Mouse (Mus musculus): ENCODE measurements around the gene Sema3a. TPM values are rescaled to one million over a fixed set of nuclear protein-coding genes. Genes with fewer than 3 reads are reported as not detected.
A peak's percentile ranks its signal among the peaks of the same experiment; 100 is the strongest.
"Not testable (repeated sequence)": the region's sequence is repeated elsewhere in the genome, so short reads cannot be mapped to it uniquely, and the experiment has no call there.

Sema3a gene
- polyA plus RNA-seq, 1 experiment from 2014 or later = 30.8 TPM

DNA sequence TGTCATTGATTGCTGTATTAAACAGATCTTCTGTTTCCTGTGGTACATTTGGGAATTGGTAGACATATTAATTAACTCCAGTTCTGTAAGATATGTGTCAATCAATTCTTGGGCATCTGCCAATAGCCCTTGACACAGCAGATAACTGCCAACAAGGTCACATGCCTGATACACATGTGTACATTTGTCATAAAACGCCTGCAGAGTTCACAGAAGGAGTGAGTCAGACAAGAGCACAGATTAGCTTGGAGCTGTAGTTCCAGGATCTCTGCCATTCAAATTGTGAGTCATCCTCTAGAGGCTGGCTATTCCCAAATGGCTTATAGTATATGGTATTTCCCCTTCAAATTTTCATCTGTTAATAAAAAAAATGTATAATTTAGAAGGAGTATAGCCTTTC, 352.4 kb downstream of the Sema3a start:
- 39% methylated on average over 1 of the region's 1 CpGs for WGBS
- H3K4me3 ChIP-seq (ENCODE audit: low read length) = no peak overlapping the region
- H3K9ac ChIP-seq (ENCODE audit: low read length) = no peak overlapping the region
- peak; percentile 43; the same call in 1 of the 2 replicates for ATAC-seq (ENCODE audit: low read depth)
- H3K4me1 ChIP-seq (replicated peaks; ENCODE audit: control insufficient read depth, insufficient read depth, low read length) = peaks cover 2% of the 10 kb centered on the region; the same call in 1 of the 2 replicates
- no peak overlapping the region for H3K27ac ChIP-seq (ENCODE audit: low read length)
- no peaks in the 10 kb centered on the region for H3K9me3 ChIP-seq (ENCODE audit: control insufficient read depth, low read length)
- H3K4me2 ChIP-seq (ENCODE audit: low read depth, low read length) = no peak overlapping the region
- no peaks in the 10 kb centered on the region; the same call in 1 of the 2 replicates for H3K36me3 ChIP-seq (ENCODE audit: control insufficient read depth, insufficient read depth, low read length)
- H3K27me3 ChIP-seq (ENCODE audit: control insufficient read depth, insufficient read depth, low read depth, low read length) = no peaks in the 10 kb centered on the region

DNA sequence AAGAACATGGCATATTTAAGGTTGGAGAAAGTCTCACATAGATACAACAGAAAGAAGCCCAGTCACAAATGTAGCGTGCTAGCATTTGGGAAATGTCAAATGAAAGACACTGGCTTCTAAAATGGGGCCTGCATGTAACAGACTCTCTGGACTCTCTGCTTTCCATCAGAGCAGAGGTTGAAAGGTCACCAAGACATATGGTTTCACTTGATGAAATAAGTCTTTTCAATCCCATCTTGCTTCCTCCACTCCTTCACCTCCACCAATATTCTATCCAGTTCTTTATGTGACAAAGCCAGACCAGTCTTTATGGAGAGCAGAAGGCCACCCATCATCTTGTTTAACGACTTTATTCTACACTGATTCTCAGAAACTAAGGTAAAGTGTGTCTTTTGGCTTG, 363.5 kb downstream of the Sema3a start:
- Histone ChIP-seq H3K4me3 (ENCODE audit: low read length) (no peak overlapping the region), H3K4me1 (replicated peaks; ENCODE audit: control insufficient read depth, insufficient read depth, low read length) (no peaks in the 10 kb centered on the region), H3K9ac (ENCODE audit: low read length) (no peak overlapping the region), H3K4me2 (ENCODE audit: low read depth, low read length) (no peak overlapping the region), H3K36me3 (ENCODE audit: control insufficient read depth, insufficient read depth, low read length) (no peaks in the 10 kb centered on the region), H3K27me3 (ENCODE audit: control insufficient read depth, insufficient read depth, low read depth, low read length) (no peaks in the 10 kb centered on the region), H3K27ac (ENCODE audit: low read length) (no peak overlapping the region), H3K9me3 (ENCODE audit: control insufficient read depth, low read length) (no peaks in the 10 kb centered on the region)
- 71% methylated on average over 2 of the region's 2 CpGs for WGBS
- ATAC-seq (ENCODE audit: low read depth) = no peak

DNA sequence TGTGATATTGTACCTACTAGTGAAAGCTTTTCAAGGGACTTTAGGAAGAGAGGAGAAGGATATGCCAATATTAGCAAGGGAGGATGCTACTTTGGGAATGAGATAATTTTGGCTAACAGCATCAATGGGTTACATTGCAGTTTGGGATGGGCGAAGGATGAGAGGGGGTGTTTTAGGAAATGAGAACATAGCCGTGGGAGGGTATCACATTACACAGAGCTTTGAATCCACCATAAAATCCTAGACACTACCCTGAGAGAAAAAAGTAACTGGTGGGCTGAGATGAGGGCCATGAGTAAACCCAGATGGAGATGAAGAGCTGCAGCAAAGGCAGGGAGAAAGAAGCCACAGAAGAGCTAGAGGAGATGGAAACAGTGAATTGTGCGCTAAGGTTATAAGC, 370.8 kb downstream of the Sema3a start:
- H3K27ac ChIP-seq (ENCODE audit: low read length); H3K9ac ChIP-seq (ENCODE audit: low read length); ATAC-seq (ENCODE audit: low read depth); H3K4me3 ChIP-seq (ENCODE audit: low read length); H3K4me1 ChIP-seq (replicated peaks; ENCODE audit: control insufficient read depth, insufficient read depth, low read length); H3K4me2 ChIP-seq (ENCODE audit: low read depth, low read length); H3K27me3 ChIP-seq (ENCODE audit: control insufficient read depth, insufficient read depth, low read depth, low read length); H3K9me3 ChIP-seq (ENCODE audit: control insufficient read depth, low read length); H3K36me3 ChIP-seq (ENCODE audit: control insufficient read depth, insufficient read depth, low read length): not testable (repeated sequence)
- 84% methylated on average over 3 of the region's 3 CpGs for WGBS

DNA sequence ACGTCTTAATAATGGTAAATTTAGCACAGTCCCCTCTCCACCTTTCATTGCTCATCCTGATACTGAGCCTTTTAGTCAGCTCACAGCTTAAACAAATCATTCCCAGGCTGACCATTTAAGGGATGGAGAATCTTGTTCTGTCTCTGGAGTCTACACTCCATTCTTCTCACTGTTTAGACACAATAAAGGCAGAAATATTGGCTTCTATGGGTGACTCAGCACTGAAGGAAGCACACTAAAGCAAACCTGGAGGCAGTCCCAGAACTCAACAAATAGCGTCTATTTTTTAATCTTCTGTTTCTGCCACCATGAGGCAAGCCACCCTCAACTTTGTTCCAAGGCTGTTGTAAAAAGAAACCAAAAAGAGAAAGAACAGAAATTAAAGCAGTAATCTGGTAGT, 374.6 kb downstream of the Sema3a start:
- 45% methylated on average over 2 of the region's 2 CpGs for WGBS

DNA sequence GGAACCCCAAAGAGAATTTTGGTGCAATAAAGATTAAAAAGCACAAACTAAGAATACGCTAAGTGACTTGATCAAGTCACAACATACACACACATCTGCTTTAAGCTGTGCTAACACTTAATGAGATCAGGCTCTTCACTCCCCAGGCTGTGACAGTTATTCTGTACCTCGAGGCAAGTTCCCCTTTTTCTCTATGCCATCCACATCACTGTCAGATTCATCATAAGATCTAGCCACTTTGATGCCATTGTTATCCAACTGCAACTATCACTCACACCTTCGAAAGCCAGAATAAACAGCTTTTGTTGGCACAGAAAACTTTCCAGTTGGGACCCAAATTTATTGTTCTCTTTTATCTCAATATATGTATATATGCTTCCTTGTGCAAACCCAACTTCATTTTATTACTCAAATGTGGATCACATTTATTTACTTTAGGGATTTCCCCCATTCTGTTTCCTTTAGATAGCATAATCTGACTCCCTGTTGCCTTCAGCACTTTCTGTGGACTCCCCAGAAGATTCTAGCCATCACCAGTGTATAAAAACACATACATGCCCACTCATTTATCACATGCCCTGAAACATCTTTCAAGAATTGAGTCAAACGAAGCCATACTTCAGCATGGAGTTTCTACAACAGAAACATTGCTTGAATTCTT, 380.8 kb downstream of the Sema3a start:
- Histone ChIP-seq H3K4me2 (ENCODE audit: low read depth, low read length) (no peak overlapping the region), H3K4me1 (replicated peaks; ENCODE audit: control insufficient read depth, insufficient read depth, low read length) (no peaks in the 10 kb centered on the region), H3K36me3 (ENCODE audit: control insufficient read depth, insufficient read depth, low read length) (no peaks in the 10 kb centered on the region), H3K27me3 (ENCODE audit: control insufficient read depth, insufficient read depth, low read depth, low read length) (no peaks in the 10 kb centered on the region), H3K9ac (ENCODE audit: low read length) (no peak overlapping the region), H3K27ac (ENCODE audit: low read length) (no peak overlapping the region), H3K9me3 (ENCODE audit: control insufficient read depth, low read length) (no peaks in the 10 kb centered on the region), H3K4me3 (ENCODE audit: low read length) (no peak overlapping the region)
- no peak for ATAC-seq (ENCODE audit: low read depth)
- 48% methylated on average over 4 of the region's 4 CpGs for WGBS

More for the DNA sequence above, 374.6 kb downstream of the Sema3a start:
- no peak overlapping the region for H3K4me2 ChIP-seq (ENCODE audit: low read depth, low read length)
- no peaks in the 10 kb centered on the region for H3K27me3 ChIP-seq (ENCODE audit: control insufficient read depth, insufficient read depth, low read depth, low read length)
- H3K4me1 ChIP-seq (replicated peaks; ENCODE audit: control insufficient read depth, insufficient read depth, low read length) = no peaks in the 10 kb centered on the region
- H3K27ac ChIP-seq (ENCODE audit: low read length) = no peak overlapping the region
- H3K36me3 ChIP-seq (ENCODE audit: control insufficient read depth, insufficient read depth, low read length) = no peaks in the 10 kb centered on the region
- no peaks in the 10 kb centered on the region for H3K9me3 ChIP-seq (ENCODE audit: control insufficient read depth, low read length)
- ATAC-seq (ENCODE audit: low read depth) = no peak
- no peak overlapping the region for H3K9ac ChIP-seq (ENCODE audit: low read length)
- H3K4me3 ChIP-seq (ENCODE audit: low read length) = no peak overlapping the region

DNA sequence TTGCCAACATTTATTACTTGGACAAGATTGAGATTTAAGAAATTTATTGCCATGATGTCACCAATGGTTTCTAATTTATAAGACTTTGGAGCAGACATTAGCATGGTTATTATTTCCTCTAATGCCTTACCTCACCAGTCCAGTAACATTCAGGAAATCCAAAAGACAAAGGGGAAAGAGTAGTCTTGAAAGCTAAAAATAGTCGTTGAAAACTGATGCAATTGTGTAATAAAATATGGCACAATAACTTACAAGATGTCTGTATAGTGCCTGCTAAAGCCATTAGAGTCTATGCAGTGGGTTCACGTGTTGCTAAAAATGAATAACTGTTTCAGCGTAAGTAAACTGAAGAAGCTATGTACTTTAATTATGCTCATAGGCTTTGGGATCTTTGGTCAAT, 383.9 kb downstream of the Sema3a start:
- whole genome bisulfite sequencing = 65% methylated on average over 3 of the region's 3 CpGs
- no peaks in the 10 kb centered on the region for H3K4me1 ChIP-seq (replicated peaks; ENCODE audit: control insufficient read depth, insufficient read depth, low read length)
- H3K9me3 ChIP-seq (ENCODE audit: control insufficient read depth, low read length) = no peaks in the 10 kb centered on the region
- no peak overlapping the region for H3K9ac ChIP-seq (ENCODE audit: low read length)
- no peak overlapping the region for H3K4me3 ChIP-seq (ENCODE audit: low read length)
- H3K27ac ChIP-seq (ENCODE audit: low read length) = no peak overlapping the region
- no peak overlapping the region for H3K4me2 ChIP-seq (ENCODE audit: low read depth, low read length)
- no peaks in the 10 kb centered on the region for H3K36me3 ChIP-seq (ENCODE audit: control insufficient read depth, insufficient read depth, low read length)
- no peak for ATAC-seq (ENCODE audit: low read depth)
- no peaks in the 10 kb centered on the region for H3K27me3 ChIP-seq (ENCODE audit: control insufficient read depth, insufficient read depth, low read depth, low read length)

DNA sequence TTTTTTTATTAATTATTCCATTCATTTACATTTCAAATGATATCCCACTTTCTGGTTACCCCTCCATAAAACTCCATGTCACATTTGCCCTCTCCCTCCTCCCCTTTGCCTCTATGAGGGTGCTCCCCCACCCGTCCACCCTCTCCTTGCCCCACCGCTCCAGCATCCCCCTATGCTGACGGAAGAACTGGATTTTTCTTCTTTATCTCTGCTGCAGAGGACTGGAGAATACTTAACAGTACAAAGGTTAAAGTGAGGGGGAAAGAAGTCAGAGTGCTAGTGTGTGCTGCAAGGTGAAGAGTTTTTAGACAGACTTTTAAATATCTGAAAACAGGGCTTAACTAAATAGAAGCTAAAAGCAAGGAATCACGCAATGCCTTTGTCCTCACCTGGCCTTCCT, 391.8 kb downstream of the Sema3a start:
- H3K4me2 ChIP-seq (ENCODE audit: low read depth, low read length) = no peak overlapping the region
- H3K27me3 ChIP-seq (ENCODE audit: control insufficient read depth, insufficient read depth, low read depth, low read length) = no peaks in the 10 kb centered on the region
- 58% methylated on average over 4 of the region's 4 CpGs for WGBS
- H3K9me3 ChIP-seq (ENCODE audit: control insufficient read depth, low read length) = no peaks in the 10 kb centered on the region
- ATAC-seq (ENCODE audit: low read depth) = no peak
- no peak overlapping the region for H3K9ac ChIP-seq (ENCODE audit: low read length)
- no peaks in the 10 kb centered on the region for H3K4me1 ChIP-seq (replicated peaks; ENCODE audit: control insufficient read depth, insufficient read depth, low read length)
- no peak overlapping the region for H3K4me3 ChIP-seq (ENCODE audit: low read length)
- no peaks in the 10 kb centered on the region for H3K36me3 ChIP-seq (ENCODE audit: control insufficient read depth, insufficient read depth, low read length)
- H3K27ac ChIP-seq (ENCODE audit: low read length) = no peak overlapping the region

DNA sequence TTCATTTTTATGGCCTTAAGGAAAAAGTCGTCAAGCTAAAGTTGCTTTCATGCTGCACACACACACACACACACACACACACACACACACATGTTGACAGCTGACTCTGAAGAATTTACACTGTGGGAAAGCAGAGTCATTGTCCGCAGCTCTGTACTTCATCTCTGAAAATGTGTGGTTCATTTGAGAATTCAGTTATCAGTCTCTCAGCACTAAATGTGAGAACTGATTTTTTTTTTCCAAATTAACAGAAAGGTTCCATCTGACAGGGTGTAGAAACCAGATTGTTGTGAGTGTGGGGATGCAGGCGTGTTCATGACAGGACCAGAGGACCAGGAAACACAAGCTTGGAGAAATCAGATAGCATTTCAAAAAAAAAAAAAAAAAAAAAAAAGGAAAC, 400.4 kb downstream of the Sema3a start:
- no peaks in the 10 kb centered on the region for H3K4me1 ChIP-seq (replicated peaks; ENCODE audit: control insufficient read depth, insufficient read depth, low read length)
- H3K4me3 ChIP-seq (ENCODE audit: low read length) = no peak overlapping the region
- H3K9ac ChIP-seq (ENCODE audit: low read length) = no peak overlapping the region
- H3K4me2 ChIP-seq (ENCODE audit: low read depth, low read length) = no peak overlapping the region
- H3K27ac ChIP-seq (ENCODE audit: low read length) = no peak overlapping the region
- WGBS = 60% methylated on average over 3 of the region's 3 CpGs
- no peaks in the 10 kb centered on the region for H3K9me3 ChIP-seq (ENCODE audit: control insufficient read depth, low read length)
- H3K27me3 ChIP-seq (ENCODE audit: control insufficient read depth, insufficient read depth, low read depth, low read length) = no peaks in the 10 kb centered on the region
- ATAC-seq (ENCODE audit: low read depth) = no peak
- H3K36me3 ChIP-seq (ENCODE audit: control insufficient read depth, insufficient read depth, low read length) = peaks cover 3% of the 10 kb centered on the region; the same call in 1 of the 2 replicates

DNA sequence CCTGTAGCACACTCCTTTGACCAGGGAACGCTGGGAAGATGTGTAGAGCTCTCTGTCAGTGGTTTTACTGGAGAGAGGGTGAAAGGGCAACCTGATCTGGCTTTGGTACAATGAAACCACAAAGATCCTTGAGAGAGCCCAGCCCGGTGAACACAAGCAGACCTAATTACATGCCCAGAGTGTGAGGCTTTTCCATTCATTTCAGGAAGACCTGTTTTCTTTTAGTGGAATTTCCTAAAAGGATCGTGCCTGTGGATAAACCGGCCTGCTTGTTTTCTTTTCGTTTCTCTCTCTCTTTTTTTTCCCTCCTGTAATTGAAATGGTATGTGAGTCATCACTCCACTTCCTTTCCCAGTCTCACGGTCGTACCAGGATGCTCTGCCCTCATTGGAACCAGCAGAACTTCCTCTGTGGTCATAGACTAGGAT, 401.8 kb downstream of the Sema3a start:
- WGBS = 30% methylated on average over 7 of the region's 7 CpGs
- no peaks in the 10 kb centered on the region for H3K9me3 ChIP-seq (ENCODE audit: control insufficient read depth, low read length)
- 0 out of 2 replicates have a peak overlapping the region, but pooled peaks have one; percentile 1 for H3K4me2 ChIP-seq (ENCODE audit: low read depth, low read length)
- H3K36me3 ChIP-seq (ENCODE audit: control insufficient read depth, insufficient read depth, low read length) = peaks cover 3% of the 10 kb centered on the region; the same call in 1 of the 2 replicates
- H3K27me3 ChIP-seq (ENCODE audit: control insufficient read depth, insufficient read depth, low read depth, low read length) = no peaks in the 10 kb centered on the region
- no peak overlapping the region for H3K4me3 ChIP-seq (ENCODE audit: low read length)
- H3K4me1 ChIP-seq (replicated peaks; ENCODE audit: control insufficient read depth, insufficient read depth, low read length) = no peaks in the 10 kb centered on the region
- no peak overlapping the region for H3K9ac ChIP-seq (ENCODE audit: low read length)
- no peak overlapping the region for H3K27ac ChIP-seq (ENCODE audit: low read length)
- ATAC-seq (ENCODE audit: low read depth) = no peak
